Mouse (Mus musculus): ENCODE results near the gene Gmnc. TPM values are rescaled to one million over a fixed set of nuclear protein-coding genes. Genes with fewer than 3 reads are reported as not detected.
A peak's percentile ranks its signal among the peaks of the same experiment; 100 is the strongest.

Gene Gmnc
- total and polyA plus RNA-seq, 2 experiments from 2014 or later = 0.30 to 1.3 TPM

DNA sequence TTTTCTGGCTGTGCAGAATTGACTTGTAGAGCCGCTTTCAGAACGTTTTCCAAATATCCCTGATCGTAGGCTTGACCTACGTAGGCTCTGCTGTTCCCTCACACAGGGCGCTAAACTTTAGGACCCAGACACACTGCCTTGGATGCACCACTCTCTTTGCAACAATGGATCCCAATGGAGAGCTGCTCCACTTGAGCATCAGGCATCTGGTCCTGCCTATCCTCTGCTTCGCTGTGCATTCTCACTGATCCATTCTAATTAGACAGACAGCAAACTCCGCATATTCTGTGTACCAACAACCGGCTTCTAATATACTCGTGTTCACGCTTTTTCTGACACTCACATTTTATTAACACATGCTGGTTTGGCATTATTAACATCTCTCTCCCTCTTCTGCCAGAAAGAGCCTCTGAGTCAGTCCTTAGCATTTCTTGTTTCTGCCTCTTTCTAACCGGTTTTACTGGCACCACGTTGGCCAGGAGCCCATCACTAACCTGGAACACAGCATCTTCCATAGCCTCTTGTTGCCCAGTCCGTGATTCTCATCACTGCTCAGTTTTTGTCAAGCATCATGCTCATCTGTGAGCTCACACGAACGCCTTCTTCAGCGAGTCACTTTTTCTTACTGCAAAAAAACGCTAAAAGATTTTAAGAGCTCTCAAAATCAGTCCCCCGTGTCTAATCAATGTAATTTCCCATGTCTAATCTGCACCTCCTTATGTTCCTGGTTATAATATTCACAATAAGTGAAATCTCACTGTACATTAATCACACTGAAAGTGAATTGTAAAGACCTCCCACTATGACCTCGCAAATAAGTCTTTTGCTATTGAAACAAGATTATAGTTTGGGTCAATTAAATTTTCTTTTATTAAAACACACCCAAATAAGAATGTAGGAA is 1.8 kb downstream of the Gmnc start:
- Histone ChIP-seq H3K4me2 (ENCODE audit: low read depth) (peak overlapping the region; percentile 28), H3K4me3 (ENCODE audit: low read depth, low read length) (no peak overlapping the region), H3K36me3 (ENCODE audit: insufficient read depth) (no peaks in the 10 kb centered on the region), H3K9me3 (ENCODE audit: low read length) (no peaks in the 10 kb centered on the region), H3K9ac (no peak overlapping the region), H3K27ac (ENCODE audit: low read depth, low read length) (no peak overlapping the region), H3K27me3 (ENCODE audit: insufficient read depth, low read length) (no peaks in the 10 kb centered on the region), H3K4me1 (ENCODE audit: insufficient read depth) (no peaks in the 10 kb centered on the region)
- DNase-seq (peak; percentile 22), ATAC-seq (no peak; the same call in 1 of the 2 replicates)
- no peak for TF ChIP-seq CTCF (IDR thresholded peaks at IDR 0.05; ENCODE audit: low read depth)
- WGBS = 55% methylated on average over 19 of the region's 19 CpGs

GRCm38 (mm10) chr16:26988188-26988587 is 3.3 kb downstream of the Gmnc start:
- 86% methylated on average over 1 of the region's 1 CpGs for WGBS
- H3K9me3 ChIP-seq (ENCODE audit: low read length) = no peaks in the 10 kb centered on the region
- H3K4me3 ChIP-seq (ENCODE audit: low read depth, low read length) = no peak overlapping the region
- no peak for ATAC-seq
- no peak overlapping the region for H3K27ac ChIP-seq (ENCODE audit: low read depth, low read length)
- H3K4me2 ChIP-seq (ENCODE audit: low read depth) = no peak overlapping the region
- no peaks in the 10 kb centered on the region for H3K36me3 ChIP-seq (ENCODE audit: insufficient read depth)
- no peak overlapping the region for H3K9ac ChIP-seq
- H3K4me1 ChIP-seq (ENCODE audit: insufficient read depth) = no peaks in the 10 kb centered on the region
- no peak for TF ChIP-seq CTCF (IDR thresholded peaks at IDR 0.05; ENCODE audit: low read depth)
- no peaks in the 10 kb centered on the region for H3K27me3 ChIP-seq (ENCODE audit: insufficient read depth, low read length)
- no peak for DNase-seq

DNA sequence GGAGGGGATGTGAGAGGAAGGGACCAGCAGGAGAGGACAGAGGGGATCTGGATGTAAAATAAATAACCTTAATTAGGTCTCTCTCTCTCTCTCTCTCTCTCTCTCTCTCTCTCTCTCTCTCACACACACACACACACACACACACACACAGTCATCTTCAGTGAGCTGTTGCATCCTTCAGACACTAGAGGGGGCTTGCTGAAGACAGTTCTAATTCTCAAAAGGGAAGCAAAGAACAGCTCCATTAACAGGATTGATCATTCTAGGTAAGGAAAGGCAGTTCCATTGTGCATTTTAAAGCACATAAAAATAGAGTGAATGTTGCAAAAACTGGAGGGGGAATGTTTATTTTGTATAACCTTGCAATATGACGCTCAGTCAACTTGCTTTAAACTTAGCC is 5.7 kb downstream of the Gmnc start:
- H3K9me3 ChIP-seq (ENCODE audit: low read length) = no peaks in the 10 kb centered on the region
- no peak for DNase-seq

GRCm38 (mm10) chr16:26982112-26982511 is 9.3 kb downstream of the Gmnc start:
- Histone ChIP-seq H3K27me3 (ENCODE audit: insufficient read depth, low read length) (no peaks in the 10 kb centered on the region), H3K4me3 (ENCODE audit: low read depth, low read length) (no peak overlapping the region), H3K4me2 (ENCODE audit: low read depth) (no peak overlapping the region), H3K36me3 (ENCODE audit: insufficient read depth) (no peaks in the 10 kb centered on the region), H3K9ac (no peak overlapping the region), H3K4me1 (ENCODE audit: insufficient read depth) (no peaks in the 10 kb centered on the region), H3K9me3 (ENCODE audit: low read length) (no peaks in the 10 kb centered on the region), H3K27ac (ENCODE audit: low read depth, low read length) (no peak overlapping the region)
- ATAC-seq = no peak
- WGBS = 37% methylated on average over 3 of the region's 3 CpGs
- peak; percentile 23 for DNase-seq
- peak; percentile 51 for TF ChIP-seq CTCF (IDR thresholded peaks at IDR 0.05; ENCODE audit: low read depth)

More for the DNA sequence above, 5.7 kb downstream of the Gmnc start:
- Histone ChIP-seq H3K27me3 (ENCODE audit: insufficient read depth, low read length) (no peaks in the 10 kb centered on the region), H3K4me2 (ENCODE audit: low read depth) (no peak overlapping the region), H3K36me3 (ENCODE audit: insufficient read depth) (no peaks in the 10 kb centered on the region), H3K4me1 (ENCODE audit: insufficient read depth) (no peaks in the 10 kb centered on the region), H3K27ac (ENCODE audit: low read depth, low read length) (no peak overlapping the region), H3K4me3 (ENCODE audit: low read depth, low read length) (no peak overlapping the region), H3K9ac (no peak overlapping the region)
- ATAC-seq = no peak
- TF ChIP-seq CTCF (IDR thresholded peaks at IDR 0.05; ENCODE audit: low read depth) = peak; percentile 45
- WGBS = 91% methylated on average over 1 of the region's 1 CpGs

DNA sequence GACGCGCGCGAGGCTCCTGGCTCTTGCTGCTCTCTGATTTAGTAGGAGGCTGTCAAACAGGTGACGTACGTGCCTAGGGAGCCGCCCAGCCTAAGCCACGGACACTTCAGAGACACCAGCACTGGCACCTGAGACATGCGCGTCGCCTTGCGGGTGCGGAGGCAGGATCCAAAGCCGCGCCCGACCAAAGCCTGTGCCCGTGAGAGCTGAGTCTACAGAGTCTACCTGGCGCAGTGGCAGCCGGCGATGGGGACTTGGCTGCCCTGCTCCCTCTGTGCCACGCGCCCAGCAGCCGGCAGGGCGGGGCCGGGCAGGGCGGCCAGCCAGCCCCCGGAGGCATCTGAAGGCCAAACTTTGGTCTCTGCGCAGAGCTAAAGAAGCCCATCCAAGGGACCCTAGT is 23.5 kb downstream of the Gmnc start:
- Histone ChIP-seq H3K4me3 (ENCODE audit: low read depth, low read length) (peak overlapping the region; percentile 39), H3K4me1 (ENCODE audit: insufficient read depth) (no peaks in the 10 kb centered on the region), H3K27ac (ENCODE audit: low read depth, low read length) (no peak overlapping the region), H3K27me3 (ENCODE audit: insufficient read depth, low read length) (peaks cover 4% of the 10 kb centered on the region; the same call in 1 of the 2 replicates), H3K9me3 (ENCODE audit: low read length) (no peaks in the 10 kb centered on the region), H3K9ac (peak overlapping the region; percentile 25; the same call in 1 of the 2 replicates), H3K4me2 (ENCODE audit: low read depth) (peak overlapping the region; percentile 68), H3K36me3 (ENCODE audit: insufficient read depth) (no peaks in the 10 kb centered on the region)
- DNase-seq (peak; percentile 21), ATAC-seq (peak; percentile 34; the same call in 1 of the 2 replicates)
- peak; percentile 2; the same call in 1 of the 2 replicates for TF ChIP-seq CTCF (IDR thresholded peaks at IDR 0.05; ENCODE audit: low read depth)
- WGBS = 3% methylated on average over 28 of the region's 28 CpGs

GRCm38 (mm10) chr16:26966830-26967229 is 24.6 kb downstream of the Gmnc start:
- Histone ChIP-seq H3K4me1 (ENCODE audit: insufficient read depth) (no peaks in the 10 kb centered on the region), H3K27me3 (ENCODE audit: insufficient read depth, low read length) (peaks cover 4% of the 10 kb centered on the region; the same call in 1 of the 2 replicates), H3K9me3 (ENCODE audit: low read length) (no peaks in the 10 kb centered on the region), H3K9ac (no peak overlapping the region), H3K4me3 (ENCODE audit: low read depth, low read length) (no peak overlapping the region), H3K4me2 (ENCODE audit: low read depth) (no peak overlapping the region), H3K27ac (ENCODE audit: low read depth, low read length) (no peak overlapping the region), H3K36me3 (ENCODE audit: insufficient read depth) (no peaks in the 10 kb centered on the region)
- 92% methylated on average over 2 of the region's 2 CpGs for WGBS
- DNase-seq (no peak), ATAC-seq (no peak)
- TF ChIP-seq CTCF (IDR thresholded peaks at IDR 0.05; ENCODE audit: low read depth) = no peak

DNA sequence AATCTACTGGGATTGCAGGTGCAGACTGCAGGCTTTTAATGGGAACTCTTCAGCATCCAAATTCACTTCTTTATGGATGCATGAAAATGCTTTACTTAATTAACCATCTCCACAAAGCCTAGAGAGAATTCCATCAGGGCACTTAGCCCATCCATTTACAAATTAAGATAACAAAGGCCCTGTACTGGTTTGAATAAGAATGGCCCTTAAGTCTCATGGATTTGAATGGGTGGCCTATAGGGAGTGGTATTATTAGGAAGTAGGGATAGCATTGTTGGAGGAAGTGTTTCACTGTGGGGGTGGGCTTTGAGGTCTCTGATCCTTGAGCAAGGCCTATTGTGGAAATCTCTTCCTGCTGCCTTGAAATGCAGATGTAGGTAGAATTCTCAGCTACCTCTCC is 29.5 kb downstream of the Gmnc start:
- H3K4me3 ChIP-seq (ENCODE audit: low read depth, low read length) = no peak overlapping the region
- no peak for TF ChIP-seq CTCF (IDR thresholded peaks at IDR 0.05; ENCODE audit: low read depth)
- no peaks in the 10 kb centered on the region for H3K9me3 ChIP-seq (ENCODE audit: low read length)
- H3K27me3 ChIP-seq (ENCODE audit: insufficient read depth, low read length) = no peaks in the 10 kb centered on the region
- no peak for DNase-seq
- H3K4me1 ChIP-seq (ENCODE audit: insufficient read depth) = no peaks in the 10 kb centered on the region
- H3K36me3 ChIP-seq (ENCODE audit: insufficient read depth) = no peaks in the 10 kb centered on the region
- H3K4me2 ChIP-seq (ENCODE audit: low read depth) = no peak overlapping the region
- no peak overlapping the region for H3K27ac ChIP-seq (ENCODE audit: low read depth, low read length)
- no peak for ATAC-seq
- no peak overlapping the region for H3K9ac ChIP-seq
